Mouse (Mus musculus) thymus, adult 2 months (tissue): ENCODE measurements at regions not wholly inside any gene's neighbourhood (a gene's known extent, or its start where the extent isn't known, plus 50 kb on each side); places are given as distances from the start of the nearest gene placed in this dataset.

ENCODE experiments used
- DNase-seq: peaks from one replicate; pipeline ENCODE4 v3.0.0; 2021
- H3K27ac ChIP-seq: fragments of 200-500 bp; 2 replicates; pipeline ENCODE4 v1.5.1; 2012; ENCODE audit warnings: low read length, control low read depth; ENCODE audit not compliant: control insufficient read depth, insufficient read depth
- H3K27me3 ChIP-seq: fragments of 200-500 bp; 2 replicates; pipeline ENCODE4 v1.6.1; 2012; ENCODE audit warnings: mild to moderate bottlenecking, low read length, moderate library complexity, mixed read lengths; ENCODE audit not compliant: control insufficient read depth, insufficient read depth
- H3K36me3 ChIP-seq: fragments of 200-500 bp; 2 replicates; pipeline ENCODE4 v1.6.1; 2012; ENCODE audit warnings: mild to moderate bottlenecking, low read length, moderate library complexity; ENCODE audit not compliant: control insufficient read depth, insufficient read depth
- H3K4me1 ChIP-seq: fragments of 200-500 bp; replicated peaks from 2 replicates; pipeline ENCODE4 v1.6.1; 2012; ENCODE audit warnings: low read length; ENCODE audit not compliant: control insufficient read depth, insufficient read depth
- H3K4me3 ChIP-seq: fragments of 200-500 bp; 2 replicates; pipeline ENCODE4 v1.5.1; 2012; ENCODE audit warnings: mild to moderate bottlenecking, low read length, control low read depth, moderate library complexity; ENCODE audit not compliant: control insufficient read depth, insufficient read depth
- CTCF ChIP-seq: fragments of 200-500 bp; IDR thresholded peaks from 2 replicates; pipeline ENCODE4 v1.5.1; 2012; ENCODE audit warnings: mild to moderate bottlenecking, control low read depth, low read length, moderate library complexity, borderline replicate concordance; ENCODE audit not compliant: control insufficient read depth, poor library complexity, insufficient read depth; ENCODE audit errors: extremely low read depth
- POLR2A ChIP-seq: fragments of 200-500 bp; IDR thresholded peaks from 2 replicates; pipeline ENCODE4 v1.6.1; 2012; ENCODE audit warnings: mild to moderate bottlenecking, low read length, control low read depth, moderate library complexity; ENCODE audit not compliant: control insufficient read depth, poor library complexity, insufficient read depth; ENCODE audit errors: extremely low read depth
- WGBS: fragments of 180-500 bp; shearing (Covaris S2); methylation state at CpG from one replicate; pipeline ENCODE4 v1.1.7; 2018; 5-methylcytosine and 5-hydroxymethylcytosine counted together

- no peak for DNase-seq
- TF ChIP-seq CTCF: no peak
- TF ChIP-seq POLR2A: no peak
- H3K4me1 ChIP-seq: no peaks in the 10 kb centered on the region
- H3K36me3 ChIP-seq: no peaks in the 10 kb centered on the region
- H3K27ac ChIP-seq: no peak overlapping the region
- no peak overlapping the region for H3K4me3 ChIP-seq
- no peaks in the 10 kb centered on the region for H3K27me3 ChIP-seq
- WGBS: 90% methylated on average over 5 of the region's 5 CpGs
Observed at GRCm38 (mm10) chr1:194109172-194110071, 508.6 kb upstream of the Plxna2 start.

GRCm38 (mm10) chr1:194108132-194108531 is 509.9 kb upstream of the Plxna2 start:
- WGBS: 91% methylated on average over 2 of the region's 2 CpGs

GRCm38 (mm10) chr1:194107271-194107938 is 510.6 kb upstream of the Plxna2 start:
- no peak for DNase-seq
- WGBS: 87% methylated on average over 3 of the region's 3 CpGs
- TF ChIP-seq CTCF: no peak
- Histone ChIP-seq H3K27ac (no peak overlapping the region), H3K4me1 (no peaks in the 10 kb centered on the region), H3K36me3 (no peaks in the 10 kb centered on the region), H3K27me3 (no peaks in the 10 kb centered on the region), H3K4me3 (no peak overlapping the region)

More at GRCm38 (mm10) chr1:194108132-194108531, 509.9 kb upstream of the Plxna2 start:
- H3K27me3 ChIP-seq: no peaks in the 10 kb centered on the region
- no peak overlapping the region for H3K27ac ChIP-seq
- H3K4me3 ChIP-seq: no peak overlapping the region
- no peak for DNase-seq
- H3K4me1 ChIP-seq: no peaks in the 10 kb centered on the region
- no peaks in the 10 kb centered on the region for H3K36me3 ChIP-seq
- TF ChIP-seq POLR2A (no peak), CTCF (no peak)

GRCm38 (mm10) chr1:194089918-194090548 is 528.0 kb upstream of the Plxna2 start:
- TF ChIP-seq POLR2A (no peak), CTCF (no peak)
- H3K27ac ChIP-seq: no peak overlapping the region
- H3K36me3 ChIP-seq: no peaks in the 10 kb centered on the region

GRCm38 (mm10) chr1:194058512-194058911 is 559.5 kb upstream of the Plxna2 start:
- no peak for DNase-seq
- H3K4me1 ChIP-seq: no peaks in the 10 kb centered on the region
- no peak for TF ChIP-seq CTCF
- no peak for TF ChIP-seq POLR2A
- H3K27ac ChIP-seq: no peak overlapping the region
- H3K27me3 ChIP-seq: no peaks in the 10 kb centered on the region
- H3K36me3 ChIP-seq: no peaks in the 10 kb centered on the region
- H3K4me3 ChIP-seq: no peak overlapping the region
- WGBS: 93% methylated on average over 5 of the region's 5 CpGs

More at GRCm38 (mm10) chr1:194089918-194090548, 528.0 kb upstream of the Plxna2 start:
- Histone ChIP-seq H3K27me3 (no peaks in the 10 kb centered on the region), H3K4me1 (no peaks in the 10 kb centered on the region), H3K4me3 (no peak overlapping the region)
- DNase-seq: no peak
- WGBS: 80% methylated on average over 2 of the region's 2 CpGs

GRCm38 (mm10) chr1:194056544-194056943 is 561.5 kb upstream of the Plxna2 start:
- WGBS: 3% methylated on average over 1 of the region's 1 CpGs
- no peaks in the 10 kb centered on the region for H3K36me3 ChIP-seq
- no peak overlapping the region for H3K27ac ChIP-seq
- H3K4me1 ChIP-seq: no peaks in the 10 kb centered on the region
- no peak overlapping the region for H3K4me3 ChIP-seq
- H3K27me3 ChIP-seq: no peaks in the 10 kb centered on the region
- no peak for TF ChIP-seq POLR2A
- TF ChIP-seq CTCF: no peak
- no peak for DNase-seq
